Mouse (Mus musculus) induced T-regulatory cell, adult 2 months (primary cell): ENCODE data around the gene Cnr1.

ENCODE experiments used
- DNase-seq: peaks from one replicate; pipeline ENCODE4 v3.0.0-alpha.2; 2012; ENCODE audit warnings: low read depth

Cnr1 gene

GRCm38 (mm10) chr4:33941557-33941956 is 17.2 kb downstream of the Cnr1 start:
- no peak for DNase-seq

GRCm38 (mm10) chr4:33943936-33944335 is 19.5 kb downstream of the Cnr1 start:
- DNase-seq, result no peak

- no peak for DNase-seq
These were observed 21.3 kb downstream of the Cnr1 start for GRCm38 (mm10) chr4:33945742-33946141.

GRCm38 (mm10) chr4:33947584-33947983 is 23.2 kb downstream of the Cnr1 start:
- DNase-seq, result no peak

GRCm38 (mm10) chr4:33957398-33957797 is 33.0 kb downstream of the Cnr1 start:
- DNase-seq, result no peak

- no peak for DNase-seq
These were observed 34.1 kb downstream of the Cnr1 start for GRCm38 (mm10) chr4:33958515-33958914.

- no peak for DNase-seq
These were observed 35.4 kb downstream of the Cnr1 start for GRCm38 (mm10) chr4:33959841-33960240.

- DNase-seq, result no peak
These were observed 46.3 kb downstream of the Cnr1 start for GRCm38 (mm10) chr4:33970726-33971125.

GRCm38 (mm10) chr4:33988466-33989089 is 64.2 kb downstream of the Cnr1 start:
- peak; percentile 48 for DNase-seq

GRCm38 (mm10) chr4:33992687-33993086 is 68.3 kb downstream of the Cnr1 start:
- no peak for DNase-seq

GRCm38 (mm10) chr4:33996382-33996781 is 72.0 kb downstream of the Cnr1 start:
- DNase-seq, result no peak
